In the genomic region with DNA sequence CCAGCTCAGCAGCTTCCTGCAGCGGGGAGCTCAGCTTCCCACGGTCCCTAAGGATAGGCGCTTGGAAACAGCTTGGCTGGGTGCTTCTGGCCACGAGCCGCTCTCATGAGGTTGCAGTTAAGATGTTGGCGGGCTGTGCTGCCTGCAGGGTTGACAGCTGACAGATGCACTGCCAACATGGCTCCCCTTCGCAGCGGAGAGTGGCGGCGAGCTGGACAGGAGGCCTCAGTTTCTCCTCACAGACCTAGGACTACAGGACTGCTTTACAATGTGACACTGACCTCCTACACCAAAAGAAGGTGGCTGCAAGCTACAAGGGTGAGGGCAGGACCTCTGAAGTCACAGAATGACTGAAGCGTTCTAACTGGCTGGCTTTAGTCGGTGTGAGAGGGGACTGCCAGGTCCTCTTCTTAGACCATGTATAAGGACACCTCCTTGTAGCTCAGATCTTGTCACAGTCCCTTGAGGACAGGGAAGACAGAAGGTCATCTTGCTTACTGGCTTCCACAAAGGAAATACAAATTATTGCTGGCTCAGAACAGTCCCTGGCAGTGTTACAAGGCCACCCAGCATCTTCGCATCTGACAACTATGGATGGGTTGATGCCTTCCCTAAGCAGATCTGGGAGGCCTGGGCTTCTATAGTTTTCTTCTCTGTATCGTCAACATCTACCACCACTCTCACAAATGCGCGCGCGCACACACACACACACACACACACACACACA, we compare ENCODE assay signal across 10 mouse cellular contexts. TPM values are rescaled to one million over a fixed set of nuclear protein-coding genes. Genes with fewer than 3 reads are reported as not detected.
DNase-seq lines count a peak whose midpoint lies in the region.
"Had no signal": no experiment of that assay in that cellular context is flagged by ENCODE, and none has a peak within 500 bp of the region (broad histone marks: within the 10 kb centered on the region; RNA-seq: fewer than 3 reads in every experiment).

No protein-coding gene starts in this region.

- peak; percentile 22 to 27 for DNase-seq in kidney, postnatal 4 days
- DNase-seq in kidney, postnatal 14 days, result no peak
- DNase-seq in cerebellum, adult 9-11 months, result peak; percentile 83
- DNase-seq in heart, postnatal 25 days (ENCODE audit: low spot score), result peak; percentile 28
- peak; percentile 76 to 80 for DNase-seq in right cerebral cortex, postnatal 10 days (ENCODE audit: low spot score in 2 of 2)
- DNase-seq in testis, postnatal 14 days (ENCODE audit: low spot score), result no peak
- no peak for DNase-seq in thymus, adult 18-20 months

- intact Hi-C loops in heart, postnatal 25 days (cut with DNase I), result no loop called here

RNA-seq across cellular contexts. Expression of gene D630003M21Rik, which starts 13.3 kb away (rescaled TPM):
- 1 to 10 TPM; 6.3 to 8.0 TPM for total RNA-seq in heart, postnatal 25 days (2021)
- total RNA-seq: common myeloid progenitor, adult 5-6 weeks; MEL had no signal

RNA-seq across cellular contexts. Expression of gene Bpi, which starts 15.6 kb away (rescaled TPM):
- not detected for total RNA-seq in heart, postnatal 25 days (2021)
- total RNA-seq: common myeloid progenitor, adult 5-6 weeks; left cerebral cortex, adult 8-10 months; MEL had no signal

Comparison
In these comparisons a context has a peak if more than half of its experiments do, and no peak if none do; other contexts are left out.
1. DNase-seq: peak in kidney, postnatal 4 days (2 of 2), cerebellum, adult 9-11 months (single experiment), heart, postnatal 25 days (single experiment) and right cerebral cortex, postnatal 10 days (2 of 2); none in kidney, postnatal 14 days (single experiment), testis, postnatal 14 days (single experiment) and thymus, adult 18-20 months (0 of 2).